Mouse (Mus musculus) bone marrow, adult 2 months (tissue): ENCODE data around the gene Skor1.

Source experiments
- CTCF ChIP-seq: fragments of 200-500 bp; IDR thresholded peaks from 2 replicates; pipeline ENCODE4 v1.5.1; 2011; ENCODE audit warnings: low read length, control low read depth; ENCODE audit not compliant: control insufficient read depth, insufficient read depth
- POLR2A ChIP-seq: fragments of 200-500 bp; IDR thresholded peaks from 2 replicates; pipeline ENCODE4 v1.6.1; 2011; ENCODE audit warnings: low read depth, mild to moderate bottlenecking, control low read depth, low read length, borderline replicate concordance; ENCODE audit not compliant: control insufficient read depth

DNA sequence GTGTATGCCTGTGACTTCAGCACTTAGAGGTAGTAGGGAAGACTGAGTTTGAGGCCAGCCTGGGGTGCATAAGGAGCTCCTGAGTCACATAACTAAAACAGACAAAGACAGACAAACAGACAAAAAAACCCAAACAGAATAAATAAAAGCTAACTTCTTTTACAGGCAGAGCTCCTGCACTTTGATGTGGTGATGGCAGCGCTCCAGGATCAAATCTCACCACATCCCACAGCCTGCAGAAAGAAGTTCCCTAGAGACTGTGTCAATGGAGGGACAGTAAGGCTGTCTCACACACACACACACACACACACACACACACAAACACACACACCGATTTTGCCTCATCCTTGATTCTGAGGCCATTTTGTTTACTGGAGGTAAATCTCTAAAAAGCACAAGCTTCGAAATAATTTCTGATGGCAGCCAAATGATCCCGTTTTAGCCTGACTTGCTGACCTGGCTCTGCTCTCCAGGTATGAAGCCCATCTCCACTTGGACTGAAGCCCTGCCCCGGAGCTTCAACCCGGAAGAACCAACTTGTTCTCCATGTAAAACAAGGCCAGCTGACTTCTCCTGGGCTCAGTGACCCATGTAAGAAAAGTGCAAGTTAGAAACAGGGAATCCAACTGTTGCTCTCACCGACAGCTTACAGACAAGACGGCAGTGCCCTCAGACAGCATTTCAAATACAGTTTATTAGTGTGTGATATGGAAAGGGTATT, 25.4 kb upstream of the Skor1 start:
- TF ChIP-seq CTCF, result no peak
- TF ChIP-seq POLR2A, result no peak
